Mouse (Mus musculus): ENCODE results near the gene Il27ra.

DNA sequence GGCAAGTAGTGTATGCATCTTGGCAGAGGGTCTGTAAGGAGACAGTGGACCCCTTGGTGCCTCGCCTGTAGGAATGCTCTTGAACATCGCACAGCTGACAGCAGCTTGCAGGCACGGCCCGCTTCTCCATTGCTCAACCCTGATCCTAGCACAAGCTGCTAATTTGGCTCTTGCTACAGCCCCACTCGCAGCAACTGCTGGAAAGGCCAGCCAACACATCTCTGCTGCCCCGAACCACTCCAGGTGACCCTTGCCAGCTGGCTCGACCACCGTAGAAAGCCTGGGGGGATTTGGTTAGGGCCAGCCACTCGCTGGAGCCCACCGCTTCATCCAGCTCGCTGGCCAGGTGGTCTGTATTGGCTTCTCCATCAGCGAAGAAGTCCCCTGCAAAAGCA, 556 bp upstream of the Il27ra start:
- no peak for TF ChIP-seq CTCF (IDR thresholded peaks at IDR 0.05; ENCODE audit: low read depth, low read length)
- no peak for TF ChIP-seq GATA2 (IDR thresholded peaks at IDR 0.05; ENCODE audit: borderline replicate concordance, low read depth, low read length)
- no peak for TF ChIP-seq GATA1 (IDR thresholded peaks at IDR 0.05; ENCODE audit: borderline replicate concordance, low read length)
